Mouse (Mus musculus) E14TG2a.4 (cell line): ENCODE data around the gene Nde1.

Experiments
- CTCF ChIP-seq: conservative IDR thresholded peaks from 2 replicates; pipeline ENCODE4 v1.5.1; 2014; ENCODE audit warnings: low read length
- NANOG ChIP-seq: IDR thresholded peaks from 2 replicates; pipeline ENCODE4 v1.6.1; 2014; ENCODE audit warnings: borderline replicate concordance, low read length, mixed read lengths

DNA sequence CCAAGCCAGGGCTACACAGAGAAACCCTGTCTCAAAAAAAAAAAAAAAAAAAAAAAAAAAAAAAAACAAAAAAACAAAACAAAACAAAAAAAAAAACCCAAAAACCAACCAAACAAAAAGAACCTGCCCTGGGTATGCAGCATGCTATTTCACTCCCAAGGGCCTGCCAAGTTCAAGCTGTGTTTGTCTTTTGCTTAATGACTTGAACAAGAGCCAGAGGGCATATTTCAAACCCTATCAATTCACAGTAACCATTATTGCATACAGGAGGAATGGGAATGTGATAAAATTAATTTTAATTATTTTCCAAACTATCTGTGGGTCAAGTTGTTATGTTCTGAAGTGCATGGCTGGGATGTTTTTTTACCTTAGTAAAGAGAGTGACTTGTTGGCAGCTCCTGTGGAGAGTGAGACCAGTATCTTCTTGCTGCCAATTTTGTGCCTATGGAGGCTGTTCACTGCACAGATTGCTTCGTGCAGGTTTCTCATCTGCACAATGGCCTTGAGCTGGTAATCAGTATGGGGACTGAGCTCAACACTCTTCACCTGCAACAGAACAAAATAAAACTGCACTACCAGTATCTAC, 25.0 kb upstream of the Nde1 start:
- TF ChIP-seq CTCF = no peak
- TF ChIP-seq NANOG = no peak
